ENCODE assay signal across 7 mouse cellular contexts in the genomic region with DNA sequence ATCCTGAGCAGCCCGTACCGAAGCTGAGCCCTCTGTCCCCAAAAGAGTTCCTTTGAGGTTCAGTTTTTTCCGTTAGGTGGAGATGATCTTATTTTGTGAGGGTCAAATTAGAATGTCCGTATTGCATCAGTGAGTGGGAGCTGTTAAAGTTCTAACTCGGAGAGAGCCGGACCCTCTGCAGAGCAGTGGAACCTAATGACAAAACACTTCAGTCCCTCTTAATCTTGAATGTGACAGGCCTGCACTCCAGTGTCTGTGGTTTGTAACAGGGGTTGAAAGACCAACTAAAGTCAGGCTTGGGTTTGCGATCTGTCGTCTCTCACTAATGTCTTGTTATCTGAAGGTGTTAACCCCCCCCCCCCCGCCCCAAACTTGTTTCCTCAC. TPM values are rescaled to one million over a fixed set of nuclear protein-coding genes. Genes with fewer than 3 reads are reported as not detected.
A peak's percentile ranks its signal among the peaks of the same experiment; 100 is the strongest.
DNase-seq lines count a peak whose midpoint lies in the region; ATAC-seq lines count a peak whose summit lies in the region.

No protein-coding gene starts in this region.

- peaks cover 4% of the 10 kb centered on the region; the same call in 1 of the 2 replicates for H3K4me1 ChIP-seq in neural tube, embryonic 11.5 days (ENCODE audit: control insufficient read depth, insufficient read depth, low read length)
- H3K4me1 ChIP-seq in forebrain, embryonic 10.5 days = peaks cover 11% of the 10 kb centered on the region
- H3K4me1 ChIP-seq in liver, embryonic 11.5 days (replicated peaks; ENCODE audit: control insufficient read depth, insufficient read depth, low read length) = peaks cover 7% of the 10 kb centered on the region
- peaks cover 5% of the 10 kb centered on the region for H3K4me1 ChIP-seq in stomach, embryonic 16.5 days (ENCODE audit: control insufficient read depth, insufficient read depth, low read length)

- peak overlapping the region; percentile 84 for H3K4me3 ChIP-seq in neural tube, embryonic 11.5 days (ENCODE audit: low read depth, low read length)
- peak overlapping the region; percentile 90 for H3K4me3 ChIP-seq in forebrain, embryonic 10.5 days
- H3K4me3 ChIP-seq in liver, embryonic 11.5 days (ENCODE audit: low read depth, low read length) = peak overlapping the region; percentile 82
- peak overlapping the region; percentile 94 for H3K4me3 ChIP-seq in stomach, embryonic 16.5 days (replicated peaks; ENCODE audit: low read length)

- no peak overlapping the region for H3K27ac ChIP-seq in neural tube, embryonic 11.5 days (ENCODE audit: low read depth, low read length)
- H3K27ac ChIP-seq in forebrain, embryonic 10.5 days = peak overlapping the region; percentile 84
- H3K27ac ChIP-seq in liver, embryonic 11.5 days (ENCODE audit: low read depth, low read length) = peak overlapping the region; percentile 33; the same call in 1 of the 2 replicates
- peak overlapping the region; percentile 42; the same call in 1 of the 2 replicates for H3K27ac ChIP-seq in stomach, embryonic 16.5 days (ENCODE audit: low read length)

- WGBS in neural tube, embryonic 11.5 days = 2% methylated on average over 9 of the region's 9 CpGs
- WGBS in forebrain, embryonic 10.5 days = 7% methylated on average over 9 of the region's 9 CpGs
- WGBS in liver, embryonic 11.5 days = 1% methylated on average over 9 of the region's 9 CpGs
- 3% methylated on average over 9 of the region's 9 CpGs for WGBS in stomach, embryonic 16.5 days

- H3K27me3 ChIP-seq in neural tube, embryonic 11.5 days (ENCODE audit: control insufficient read depth, insufficient read depth, low read length) = no peaks in the 10 kb centered on the region
- no peaks in the 10 kb centered on the region for H3K27me3 ChIP-seq in forebrain, embryonic 10.5 days (ENCODE audit: poor library complexity, severe bottlenecking)
- H3K27me3 ChIP-seq in liver, embryonic 11.5 days (replicated peaks; ENCODE audit: control insufficient read depth, insufficient read depth, low read length) = no peaks in the 10 kb centered on the region
- H3K27me3 ChIP-seq in stomach, embryonic 16.5 days (ENCODE audit: control insufficient read depth, insufficient read depth, low read length) = no peaks in the 10 kb centered on the region

- H3K9me3 ChIP-seq in neural tube, embryonic 11.5 days (ENCODE audit: control insufficient read depth, low read length) = no peaks in the 10 kb centered on the region
- H3K9me3 ChIP-seq in forebrain, embryonic 10.5 days = no peaks in the 10 kb centered on the region; the same call in 1 of the 2 replicates
- H3K9me3 ChIP-seq in liver, embryonic 11.5 days (ENCODE audit: control insufficient read depth, low read length) = no peaks in the 10 kb centered on the region
- no peaks in the 10 kb centered on the region for H3K9me3 ChIP-seq in stomach, embryonic 16.5 days (replicated peaks; ENCODE audit: control insufficient read depth, low read length)

- H3K4me2 ChIP-seq in neural tube, embryonic 11.5 days (ENCODE audit: low read depth) = peak overlapping the region; percentile 75
- H3K4me2 ChIP-seq in liver, embryonic 11.5 days = peak overlapping the region; percentile 72
- peak overlapping the region; percentile 94 for H3K4me2 ChIP-seq in stomach, embryonic 16.5 days (ENCODE audit: low read depth, low read length)

- peak; percentile 45 for ATAC-seq in neural tube, embryonic 11.5 days (ENCODE audit: insufficient read depth, low FRiP score, low TSS enrichment)
- peak; percentile 51 for ATAC-seq in liver, embryonic 11.5 days (replicated peaks; ENCODE audit: low FRiP score)
- no peak for ATAC-seq in stomach, embryonic 16.5 days (ENCODE audit: insufficient read depth, low FRiP score)

- DNase-seq in neural tube, embryonic 11.5 days (ENCODE audit: low spot score) = no peak
- DNase-seq in neural tube, embryonic 10.5 days (ENCODE audit: extremely low spot score, low spot score) = no peak
- DNase-seq in forebrain, embryonic 10.5 days (ENCODE audit: extremely low spot score, low spot score) = no peak
- DNase-seq in liver, embryonic 11.5 days (ENCODE audit: low spot score) = no peak
- no peak for DNase-seq in B cell, adult 2 months
- DNase-seq in urinary bladder, adult 18-20 months (ENCODE audit: low spot score in 2 of 2) = no peak

- H3K9ac ChIP-seq in neural tube, embryonic 11.5 days (ENCODE audit: low read length) = peak overlapping the region; percentile 70
- H3K9ac ChIP-seq in liver, embryonic 11.5 days (ENCODE audit: low read depth, low read length) = peak overlapping the region; percentile 77
- H3K9ac ChIP-seq in stomach, embryonic 16.5 days (ENCODE audit: low read length) = peak overlapping the region; percentile 85

- no peaks in the 10 kb centered on the region for H3K36me3 ChIP-seq in neural tube, embryonic 11.5 days (ENCODE audit: control insufficient read depth, insufficient read depth, low read length)
- H3K36me3 ChIP-seq in forebrain, embryonic 10.5 days (replicated peaks) = peaks cover 19% of the 10 kb centered on the region
- H3K36me3 ChIP-seq in liver, embryonic 11.5 days (ENCODE audit: control insufficient read depth, insufficient read depth, low read length) = peaks cover 5% of the 10 kb centered on the region
- no peaks in the 10 kb centered on the region; the same call in 1 of the 2 replicates for H3K36me3 ChIP-seq in stomach, embryonic 16.5 days (ENCODE audit: control insufficient read depth, insufficient read depth, low read length)

RNA-seq across cellular contexts. Expression of a gene that starts 0.5 kb away (rescaled TPM):
- 63.8 and 65.3 TPM in 2 replicates for polyA plus RNA-seq in neural tube, embryonic 11.5 days (2014; fragmentation: Nextera tagmentation; extraction: Ambion mirVana)
- 52.0 and 53.7 TPM in 2 replicates for polyA plus RNA-seq in forebrain, embryonic 10.5 days (2016; fragmentation: Nextera tagmentation; extraction: Ambion mirVana)
- polyA plus RNA-seq in liver, embryonic 11.5 days (2014; fragmentation: Nextera tagmentation; extraction: Ambion mirVana) = 43.9 and 48.9 TPM in 2 replicates
- polyA plus RNA-seq in stomach, embryonic 16.5 days (2015; fragmentation: Nextera tagmentation; extraction: Ambion mirVana) = 47.0 and 51.1 TPM in 2 replicates

RNA-seq across cellular contexts. Expression of a gene that starts 8.0 kb away (rescaled TPM):
- 62.8 and 71.2 TPM in 2 replicates for polyA plus RNA-seq in neural tube, embryonic 11.5 days (2014; fragmentation: Nextera tagmentation; extraction: Ambion mirVana)
- 83.0 and 84.6 TPM in 2 replicates for polyA plus RNA-seq in forebrain, embryonic 10.5 days (2016; fragmentation: Nextera tagmentation; extraction: Ambion mirVana)
- polyA plus RNA-seq in liver, embryonic 11.5 days (2014; fragmentation: Nextera tagmentation; extraction: Ambion mirVana) = 71.2 and 82.3 TPM in 2 replicates
- polyA plus RNA-seq in stomach, embryonic 16.5 days (2015; fragmentation: Nextera tagmentation; extraction: Ambion mirVana) = 58.7 and 65.1 TPM in 2 replicates

RNA-seq across cellular contexts. Expression of a gene that starts 40.1 kb away (rescaled TPM):
- polyA plus RNA-seq in neural tube, embryonic 11.5 days (2014; fragmentation: Nextera tagmentation; extraction: Ambion mirVana) = 1.5 and 1.9 TPM in 2 replicates
- polyA plus RNA-seq in forebrain, embryonic 10.5 days (2016; fragmentation: Nextera tagmentation; extraction: Ambion mirVana) = 0.71 and 1.2 TPM in 2 replicates
- polyA plus RNA-seq in liver, embryonic 11.5 days (2014; fragmentation: Nextera tagmentation; extraction: Ambion mirVana) = 0.82 and 1.8 TPM in 2 replicates
- 13.8 TPM in 2 replicates for polyA plus RNA-seq in stomach, embryonic 16.5 days (2015; fragmentation: Nextera tagmentation; extraction: Ambion mirVana)
